Mouse (Mus musculus) activated CD4-positive, CD25-positive, alpha-beta regulatory T cell, adult 4 months (primary cell): Measurements from ENCODE around the gene Zc3h10. TPM values are rescaled to one million over a fixed set of nuclear protein-coding genes. Genes with fewer than 3 reads are reported as not detected.
"Not testable (repeated sequence)": the region's sequence is repeated elsewhere in the genome, so short reads cannot be mapped to it uniquely, and the experiment has no call there.

Experiments used
- ATAC-seq: one replicate; pipeline ENCODE4 v1.8.0; 2017
- polyA plus RNA-seq, 2 experiments: library from polyadenylated mRNA; unstranded; fragments of 100-300 nt; shearing (Covaris generic); gene quantifications; one replicate each; pipeline ENCODE4 v1.2.1; 2017

Gene Zc3h10
- polyA plus RNA-seq, 2 experiments from 2014 or later, result 6.4 to 10.1 TPM

DNA sequence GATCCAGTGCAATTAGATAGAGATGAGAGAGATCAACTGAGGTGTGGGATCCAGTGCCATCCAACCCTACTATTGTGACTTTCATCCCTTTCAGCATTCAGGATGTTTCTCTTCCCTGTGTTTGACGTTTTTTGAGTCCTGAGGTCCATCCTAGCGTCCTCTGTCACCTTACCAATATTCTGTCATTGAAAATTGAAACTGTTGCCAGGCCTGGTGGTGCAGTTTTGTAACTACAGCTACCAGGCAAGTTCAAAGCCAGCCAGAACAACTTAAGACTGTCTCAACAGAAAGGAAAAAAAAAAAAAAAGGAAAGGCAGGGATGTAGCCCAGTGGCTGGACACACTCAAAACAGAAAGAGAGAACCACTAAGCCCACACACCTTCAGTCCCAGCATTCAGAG is 52.3 kb downstream of the Zc3h10 start:
- ATAC-seq, result no peak

DNA sequence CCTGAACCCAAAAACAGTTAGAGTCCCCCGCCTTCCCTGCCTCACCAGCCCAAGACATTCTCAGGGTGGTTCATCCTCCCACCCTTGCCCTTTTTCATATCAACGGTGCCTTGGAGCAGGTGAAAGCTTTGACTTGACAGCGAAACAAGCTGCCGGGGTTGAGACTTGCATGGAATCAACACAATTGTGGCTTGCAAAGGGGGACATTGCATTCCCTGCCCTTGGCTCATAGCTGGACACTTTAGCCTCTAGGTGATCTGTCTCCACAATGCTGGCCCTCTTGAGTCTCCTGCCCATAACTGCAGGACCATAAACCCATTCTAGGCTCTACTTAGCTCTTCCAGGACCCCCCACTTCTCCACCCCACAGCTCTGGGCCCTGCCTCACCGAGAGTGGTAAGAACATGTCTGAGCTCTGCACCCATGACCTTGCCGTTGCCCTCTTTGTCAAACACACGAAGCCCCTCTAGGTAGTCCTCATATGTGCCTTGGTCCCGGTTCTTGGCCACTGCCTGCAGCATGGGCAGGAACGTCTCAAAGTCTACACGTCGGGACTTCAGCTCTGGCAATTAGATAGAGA is 52.8 kb downstream of the Zc3h10 start:
- ATAC-seq, result no peak

DNA sequence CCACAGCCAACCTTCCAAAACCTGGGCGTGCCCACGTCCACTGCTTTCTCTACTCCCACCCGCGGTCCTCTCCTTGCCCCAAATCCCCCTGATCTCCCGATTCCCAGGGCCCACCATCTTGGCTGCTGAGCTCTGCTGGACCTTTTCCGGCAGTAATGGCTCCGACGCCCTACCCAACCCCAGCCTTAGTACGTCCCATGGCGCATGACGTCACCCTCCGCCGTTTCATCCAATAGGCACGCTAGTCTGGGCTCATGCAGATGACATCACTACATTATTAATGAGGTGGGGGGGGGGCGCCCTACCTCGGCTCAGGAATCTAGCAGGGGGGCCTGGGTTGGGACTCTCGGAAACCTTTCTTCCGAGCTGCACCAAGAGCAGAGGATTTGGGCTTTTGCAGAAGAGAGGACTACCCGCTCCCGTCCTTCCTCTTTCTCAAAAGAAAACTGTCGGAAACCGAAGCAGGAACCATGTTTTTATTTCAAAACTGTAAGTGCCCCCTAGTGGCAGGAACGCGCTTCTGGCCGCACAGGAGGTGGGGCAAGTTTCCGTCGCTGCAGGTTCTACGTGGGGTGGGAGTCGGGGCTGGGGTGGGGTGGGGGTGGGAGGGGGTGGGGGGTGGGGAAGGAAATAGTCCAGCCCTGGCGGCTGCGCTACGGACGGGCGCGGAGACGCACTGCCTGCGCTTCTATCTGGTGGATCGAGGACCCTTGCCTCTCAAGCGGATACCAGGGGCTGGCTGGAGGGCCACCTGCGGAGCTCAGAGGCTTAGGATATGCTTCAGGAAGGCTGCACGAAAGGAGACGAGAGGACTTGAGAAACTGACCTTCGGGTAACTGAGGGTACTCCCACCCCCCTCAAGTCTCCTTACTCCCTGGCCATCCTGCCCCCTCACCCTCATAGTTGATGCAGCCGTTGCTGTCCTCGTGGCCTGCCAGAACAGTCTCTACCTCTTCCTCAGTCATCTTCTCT is 53.6 kb downstream of the Zc3h10 start, which contains the start of gene Myl6:
TSS of gene Myl6 (minus strand) at position 451 of the 972 bp plus-strand sequence.
- peak; percentile 82 for ATAC-seq

DNA sequence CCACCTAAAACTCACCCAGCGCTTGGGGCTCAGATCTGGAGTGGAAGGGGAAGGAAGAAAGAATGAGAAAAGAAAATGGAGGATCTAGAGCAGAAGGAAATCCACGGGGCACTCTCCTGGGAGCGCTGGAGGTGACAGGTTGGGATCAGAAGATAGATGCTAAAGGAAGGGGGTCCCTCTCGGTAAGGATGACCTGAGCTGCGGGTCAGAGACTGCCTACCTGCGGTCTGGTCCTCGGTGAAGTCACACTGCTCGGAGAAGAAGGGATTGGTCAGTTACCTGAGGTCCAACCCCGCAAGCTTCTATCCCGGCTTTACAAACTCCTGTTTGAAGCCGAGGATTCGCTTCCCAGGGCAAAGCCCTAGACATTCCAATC is 54.3 kb downstream of the Zc3h10 start:
- peak; percentile 2 for ATAC-seq

DNA sequence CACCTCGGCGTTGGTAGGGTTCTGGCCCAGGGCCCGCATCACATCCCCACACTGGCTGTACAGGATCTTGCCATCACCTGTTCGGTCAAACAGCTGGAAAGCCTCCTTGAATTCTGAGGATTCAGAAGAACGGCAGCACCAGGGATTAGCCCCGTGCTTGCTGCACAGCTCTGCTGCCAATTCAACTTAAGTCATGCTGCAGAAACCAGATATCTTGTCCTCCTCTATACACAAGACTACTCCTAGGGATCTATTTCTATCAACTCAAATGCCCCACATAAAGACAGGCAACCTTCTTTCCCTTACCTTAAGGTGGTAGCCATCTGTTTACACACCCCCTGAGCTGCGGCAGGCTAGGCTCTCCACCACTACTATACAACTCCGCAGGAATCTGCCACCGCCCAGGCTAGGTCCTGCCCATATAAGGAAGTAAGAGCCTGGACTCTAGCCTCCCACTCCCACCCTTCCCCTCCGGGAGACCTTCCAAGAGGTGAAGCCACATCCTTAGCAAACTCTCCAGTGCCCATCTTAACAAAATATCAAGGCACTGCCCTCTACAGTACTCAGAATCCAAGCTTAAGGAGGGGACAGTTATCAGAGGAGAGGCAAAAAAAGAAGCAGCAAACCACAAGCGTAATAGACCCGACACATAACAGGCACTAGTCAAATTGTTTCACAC is 54.8 kb downstream of the Zc3h10 start:
- ATAC-seq, result peak; percentile 7

- not testable (repeated sequence) for ATAC-seq
Observed at GRCm38 (mm10) chr10:128492051-128492450, 55.5 kb downstream of the Zc3h10 start.

Other genes starting within 250 kb of the Zc3h10 start
- not detected for gene Il23a, start 249.0 kb downstream of the Zc3h10 start, polyA plus RNA-seq
- gene Pan2, start 244.4 kb downstream of the Zc3h10 start, polyA plus RNA-seq, result 10 to 100 TPM; 18.9 to 21.1 TPM
- 100 to 1,000 TPM in 1 of 2 experiments, 10 to 100 TPM in 1; 96.7 to 115 TPM for gene Cnpy2, start 225.3 kb downstream of the Zc3h10 start, polyA plus RNA-seq
- 100 to 1,000 TPM; 145 to 149 TPM for gene Cs, start 210.0 kb downstream of the Zc3h10 start, polyA plus RNA-seq
- gene Coq10a, start 178.8 kb downstream of the Zc3h10 start, polyA plus RNA-seq, result 10 to 100 TPM; 14.3 to 20.3 TPM
- 1 to 10 TPM; 2.6 to 4.5 TPM for gene Ankrd52, start 170.7 kb downstream of the Zc3h10 start, polyA plus RNA-seq
- gene Slc39a5, start 146.5 kb downstream of the Zc3h10 start, polyA plus RNA-seq, result not detected
- gene Nabp2, start 136.3 kb downstream of the Zc3h10 start, polyA plus RNA-seq, result 10 to 100 TPM; 75.0 to 81.0 TPM
- 10 to 100 TPM; 26.1 to 39.3 TPM for gene Rnf41, start 136.1 kb downstream of the Zc3h10 start, polyA plus RNA-seq
- 10 to 100 TPM; 53.8 to 54.8 TPM for gene Smarcc2, start 88.5 kb downstream of the Zc3h10 start, polyA plus RNA-seq
- gene Myl6, start 53.6 kb downstream of the Zc3h10 start, polyA plus RNA-seq, result 1,000 to 10,000 TPM; 1,113 TPM
- 1 to 10 TPM; 2.0 to 6.9 TPM for gene Myl6b, start 49.1 kb downstream of the Zc3h10 start, polyA plus RNA-seq
- 10 to 100 TPM; 77.5 to 80.7 TPM for gene Esyt1, start 21.9 kb downstream of the Zc3h10 start, polyA plus RNA-seq
- gene Rpl41, start 1.5 kb upstream of the Zc3h10 start, polyA plus RNA-seq, result 1,000 to 10,000 TPM; 5,950 to 7,803 TPM
- 100 to 1,000 TPM; 136 to 160 TPM for gene Pa2g4, start 18.2 kb upstream of the Zc3h10 start, polyA plus RNA-seq
- 1 to 10 TPM; 4.1 to 4.2 TPM for gene Erbb3, start 41.9 kb upstream of the Zc3h10 start, polyA plus RNA-seq
- gene Rps26, start 79.0 kb upstream of the Zc3h10 start, polyA plus RNA-seq, result 1,000 to 10,000 TPM; 1,759 to 1,796 TPM
- gene Ikzf4, start 98.2 kb upstream of the Zc3h10 start, polyA plus RNA-seq, result 100 to 1,000 TPM; 103 to 107 TPM
- gene Suox, start 126.3 kb upstream of the Zc3h10 start, polyA plus RNA-seq, result 10 to 100 TPM; 15.3 to 17.9 TPM
- gene Rab5b, start 148.5 kb upstream of the Zc3h10 start, polyA plus RNA-seq, result 10 to 100 TPM; 50.7 to 59.5 TPM
- gene Pmel, start 156.4 kb upstream of the Zc3h10 start, polyA plus RNA-seq, result 1 to 10 TPM; 2.6 to 5.7 TPM
- 10 to 100 TPM; 24.0 to 29.2 TPM for gene Cdk2, start 157.3 kb upstream of the Zc3h10 start, polyA plus RNA-seq
- 100 to 1,000 TPM; 269 to 295 TPM for gene Dgka, start 197.1 kb upstream of the Zc3h10 start, polyA plus RNA-seq
- gene Pym1, start 200.1 kb upstream of the Zc3h10 start, polyA plus RNA-seq, result 10 to 100 TPM; 64.1 to 79.7 TPM
- gene Mmp19, start 243.1 kb upstream of the Zc3h10 start, polyA plus RNA-seq, result not detected